Mouse (Mus musculus): ENCODE measurements around the gene Dot1l. TPM values are rescaled to one million over a fixed set of nuclear protein-coding genes. Genes with fewer than 3 reads are reported as not detected.

The Dot1l gene
- total RNA-seq, 1 experiment from 2014 or later, result 18.0 TPM

GRCm38 (mm10) chr10:80787517-80787916 is 32.5 kb downstream of the Dot1l start:
- ATAC-seq (ENCODE audit: extremely low read depth, insufficient number of reproducible peaks, low FRiP score, poor library complexity, severe bottlenecking), result no peak

DNA sequence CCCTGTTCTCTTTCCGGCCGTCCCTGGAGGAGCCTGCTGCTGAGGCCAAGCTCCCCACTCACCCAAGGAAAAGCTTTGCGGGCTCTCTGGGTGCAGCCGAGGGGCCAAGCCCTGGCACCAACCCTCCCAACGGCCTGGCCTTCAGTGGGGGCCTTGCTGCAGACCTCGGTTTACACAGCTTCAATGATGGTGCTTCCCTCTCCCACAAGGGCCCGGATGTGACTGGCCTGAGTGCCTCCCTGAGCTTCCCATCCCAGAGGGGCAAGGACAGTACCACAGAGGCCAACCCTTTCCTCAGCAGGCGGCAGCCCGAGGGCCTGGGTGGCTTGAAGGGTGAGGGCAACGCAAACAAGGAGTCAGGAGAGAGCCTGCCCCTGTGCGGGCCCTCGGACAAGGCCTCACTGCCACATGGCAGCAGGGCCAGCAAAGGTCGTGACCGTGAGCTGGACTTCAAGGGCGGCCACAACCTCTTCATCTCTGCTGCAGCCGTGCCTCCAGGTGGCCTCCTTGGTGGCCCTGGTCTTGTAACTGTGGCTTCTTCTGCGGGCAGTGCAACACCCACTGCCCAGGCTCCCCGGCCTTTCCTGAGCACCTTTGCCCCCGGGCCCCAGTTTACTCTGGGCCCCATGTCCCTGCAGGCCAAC is 35.9 kb downstream of the Dot1l start:
- no peak for ATAC-seq (ENCODE audit: extremely low read depth, insufficient number of reproducible peaks, low FRiP score, poor library complexity, severe bottlenecking)

DNA sequence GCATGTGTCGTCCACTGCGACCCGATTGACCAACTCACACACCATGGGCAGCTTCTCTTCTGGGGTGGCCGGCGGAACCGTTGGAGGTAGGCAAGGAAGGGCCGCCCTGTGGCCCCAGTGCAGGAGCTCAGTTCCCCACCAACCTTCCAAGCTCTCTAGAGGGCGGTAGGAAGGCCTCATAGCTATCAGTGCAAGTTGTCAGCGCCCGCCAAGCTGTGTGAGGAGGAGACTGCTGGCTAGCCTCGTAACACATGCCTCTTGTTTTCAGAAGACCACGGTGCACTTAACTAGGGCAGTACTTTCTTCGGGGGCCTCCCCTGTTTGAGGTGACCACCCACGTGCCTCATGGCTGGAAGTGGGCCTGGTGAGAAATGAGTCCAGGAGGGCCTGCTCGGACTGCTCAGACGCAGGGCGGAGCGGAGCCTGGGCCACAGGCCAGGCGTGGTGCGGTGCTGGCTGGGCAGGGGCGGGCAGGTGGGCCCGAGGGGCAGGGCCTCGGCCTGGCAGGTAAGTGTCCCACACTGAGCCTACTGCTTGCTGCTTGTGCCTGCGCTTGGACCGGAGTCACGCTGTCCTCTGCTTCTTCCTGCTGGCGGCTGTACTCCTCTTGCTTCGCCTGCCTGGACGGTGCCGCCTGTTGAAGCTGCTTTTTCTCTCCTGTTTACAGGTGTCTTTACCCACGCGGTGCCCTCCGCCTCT is 36.6 kb downstream of the Dot1l start:
- no peak for ATAC-seq (ENCODE audit: extremely low read depth, insufficient number of reproducible peaks, low FRiP score, poor library complexity, severe bottlenecking)

DNA sequence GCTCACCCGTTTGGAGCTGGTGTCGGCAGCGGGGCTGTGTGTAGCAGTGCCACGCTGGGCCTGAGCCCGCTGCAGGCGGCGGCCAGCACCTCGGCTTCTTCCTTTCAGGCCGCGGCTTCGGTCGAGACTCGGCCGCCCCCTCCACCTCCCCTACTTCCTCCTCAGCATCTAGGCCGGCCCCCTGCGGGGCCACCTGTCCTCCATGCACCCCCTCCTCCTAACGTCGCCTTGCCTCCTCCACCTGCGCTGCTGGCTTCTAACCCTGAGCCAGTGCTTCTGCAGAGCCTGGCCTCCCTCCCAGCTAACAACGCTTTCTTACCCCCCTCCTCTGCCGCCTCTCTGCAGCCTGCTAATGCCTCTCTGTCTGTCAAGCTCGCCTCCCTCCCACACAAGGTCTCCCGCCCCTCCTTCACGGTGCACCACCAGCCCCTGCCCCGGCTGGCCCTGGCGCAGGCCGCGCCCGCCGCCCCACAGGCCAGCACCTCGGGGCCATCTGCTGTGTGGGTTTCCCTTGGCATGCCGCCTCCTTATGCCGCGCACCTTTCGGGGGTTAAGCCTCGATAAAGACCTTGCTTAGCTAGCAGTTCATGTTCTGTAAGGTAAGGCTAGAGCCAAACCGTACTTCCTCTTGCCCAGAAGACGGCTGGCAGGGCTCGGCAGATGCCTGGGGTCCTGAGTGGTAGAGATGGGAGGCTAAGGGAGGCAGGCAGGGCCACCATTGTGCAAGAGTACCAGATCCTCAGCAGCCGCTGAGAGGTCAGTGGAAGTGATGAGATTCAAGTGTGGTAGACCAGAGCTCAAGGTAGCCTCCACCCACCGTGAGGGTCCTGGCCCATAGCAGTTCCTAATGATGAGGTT is 37.4 kb downstream of the Dot1l start:
- ATAC-seq (ENCODE audit: extremely low read depth, insufficient number of reproducible peaks, low FRiP score, poor library complexity, severe bottlenecking), result no peak

DNA sequence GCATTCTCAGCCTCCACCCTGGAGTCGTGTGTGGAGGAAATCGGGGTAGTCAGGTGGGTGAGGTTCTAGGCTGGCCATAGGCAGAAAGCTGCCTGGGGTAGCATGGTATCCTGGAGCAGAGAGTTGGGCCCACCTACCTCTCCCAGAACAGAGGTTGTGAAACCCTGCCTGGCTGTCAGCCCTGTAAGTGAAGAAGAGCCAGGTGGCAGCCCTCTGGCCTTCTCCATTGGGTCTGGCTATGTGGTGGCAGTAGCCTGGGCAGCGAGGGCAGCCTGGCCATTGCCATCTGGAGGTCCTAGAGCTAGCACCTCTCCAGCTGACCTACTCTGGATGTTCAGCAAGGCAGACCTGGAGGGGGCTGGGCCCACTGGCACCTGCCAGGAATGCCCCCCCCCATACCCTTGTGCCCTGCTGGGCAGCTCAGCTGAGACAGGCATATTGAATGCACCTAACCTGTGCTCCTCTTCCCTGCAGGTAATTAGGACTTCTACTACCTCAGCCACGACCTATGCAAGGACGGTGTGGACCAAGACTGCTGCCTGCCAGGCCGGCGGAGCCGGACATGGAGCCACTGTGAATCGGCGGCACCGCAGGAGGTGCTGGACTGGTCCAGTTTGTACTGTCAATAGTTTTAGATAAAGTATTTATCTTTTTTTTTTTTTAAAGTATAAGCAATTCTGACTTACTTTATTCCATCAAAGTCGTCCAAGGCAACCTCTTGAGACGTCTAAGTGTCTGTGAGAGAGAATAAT is 38.2 kb downstream of the Dot1l start:
- ATAC-seq (ENCODE audit: extremely low read depth, insufficient number of reproducible peaks, low FRiP score, poor library complexity, severe bottlenecking), result no peak

DNA sequence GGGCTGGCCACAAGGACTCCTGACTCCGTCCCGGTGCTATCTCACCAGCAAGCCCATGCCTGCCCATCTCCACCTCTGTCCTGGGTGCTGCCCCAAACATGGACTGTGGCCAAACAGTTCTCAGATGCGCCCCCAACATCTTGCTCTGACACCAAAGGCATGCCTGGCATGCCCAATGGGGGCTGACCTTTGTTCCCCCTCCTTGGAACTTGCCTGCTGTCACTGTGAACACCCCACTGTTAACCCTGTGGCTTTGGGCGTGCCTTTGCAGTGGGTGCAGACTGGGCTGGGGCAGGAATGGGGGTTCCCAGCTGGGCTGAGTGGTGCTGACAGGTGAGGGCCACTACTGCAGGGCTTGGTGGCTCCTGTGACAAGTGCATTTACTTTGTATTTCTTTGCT is 38.8 kb downstream of the Dot1l start:
- ATAC-seq (ENCODE audit: extremely low read depth, insufficient number of reproducible peaks, low FRiP score, poor library complexity, severe bottlenecking), result no peak

GRCm38 (mm10) chr10:80794750-80795149 is 39.7 kb downstream of the Dot1l start:
- ATAC-seq (ENCODE audit: extremely low read depth, insufficient number of reproducible peaks, low FRiP score, poor library complexity, severe bottlenecking), result no peak

GRCm38 (mm10) chr10:80796307-80796848 is 41.4 kb downstream of the Dot1l start:
- no peak for ATAC-seq (ENCODE audit: extremely low read depth, insufficient number of reproducible peaks, low FRiP score, poor library complexity, severe bottlenecking)

- peak; percentile 2; the same call in 1 of the 2 replicates for ATAC-seq (ENCODE audit: extremely low read depth, insufficient number of reproducible peaks, low FRiP score, poor library complexity, severe bottlenecking)
These were observed 42.5 kb downstream of the Dot1l start for GRCm38 (mm10) chr10:80797186-80798149.

DNA sequence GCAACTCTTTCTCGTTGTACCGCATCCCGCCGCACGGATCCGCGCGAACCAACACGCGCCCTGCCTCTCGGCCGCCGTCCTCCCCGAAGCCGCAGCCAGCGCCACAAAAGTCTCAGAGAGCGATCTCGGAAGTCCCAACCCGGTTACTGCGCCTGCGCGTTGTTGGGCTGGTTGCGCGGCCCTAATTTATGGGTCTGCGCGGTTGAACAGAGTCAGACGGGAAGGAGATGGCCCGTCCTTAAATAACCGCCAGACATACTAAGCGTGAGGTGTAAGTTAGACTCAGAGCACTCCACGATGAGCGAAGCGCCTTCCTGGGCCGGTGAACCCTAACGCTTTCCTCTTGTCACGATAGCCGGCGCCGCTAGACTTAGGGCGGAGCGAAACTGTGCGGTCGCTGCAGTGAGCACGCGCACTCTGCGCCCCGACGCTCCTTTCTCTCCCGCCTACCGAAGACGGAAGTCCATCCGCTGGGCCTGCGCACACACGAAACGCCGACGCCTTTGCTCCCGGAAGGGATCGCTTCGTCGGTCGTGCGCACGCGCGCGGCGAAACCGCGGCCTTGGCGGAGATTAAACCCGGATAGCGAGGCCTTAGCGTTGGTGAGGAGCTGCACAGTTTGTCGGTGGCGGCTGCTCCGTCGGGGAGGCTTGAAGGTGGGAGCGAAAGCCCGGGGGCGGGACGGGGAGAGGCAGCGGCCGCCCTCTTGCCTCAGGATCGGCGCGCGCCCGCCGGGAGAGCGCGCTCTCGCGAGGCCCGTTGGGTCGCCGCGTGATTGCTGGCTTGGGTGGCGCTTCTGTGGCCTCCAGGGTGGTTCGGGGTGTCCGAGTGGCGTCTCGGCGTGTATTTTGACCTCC is 43.4 kb downstream of the Dot1l start, which contains the start of the genes Sf3a2 and Plekhj1:
TSS of gene Sf3a2 (plus strand) at position 49 of the 857 bp plus-strand sequence.
TSS of gene Plekhj1 (minus strand) at position 477 of the 857 bp plus-strand sequence.
- ATAC-seq (ENCODE audit: extremely low read depth, insufficient number of reproducible peaks, low FRiP score, poor library complexity, severe bottlenecking), result peak; percentile 85

GRCm38 (mm10) chr10:80799070-80799566 is 44.1 kb downstream of the Dot1l start:
- no peak for ATAC-seq (ENCODE audit: extremely low read depth, insufficient number of reproducible peaks, low FRiP score, poor library complexity, severe bottlenecking)

- no peak for ATAC-seq (ENCODE audit: extremely low read depth, insufficient number of reproducible peaks, low FRiP score, poor library complexity, severe bottlenecking)
These were observed 47.4 kb downstream of the Dot1l start for GRCm38 (mm10) chr10:80802204-80802912.

GRCm38 (mm10) chr10:80802996-80803395 is 48.0 kb downstream of the Dot1l start:
- ATAC-seq (ENCODE audit: extremely low read depth, insufficient number of reproducible peaks, low FRiP score, poor library complexity, severe bottlenecking), result no peak

DNA sequence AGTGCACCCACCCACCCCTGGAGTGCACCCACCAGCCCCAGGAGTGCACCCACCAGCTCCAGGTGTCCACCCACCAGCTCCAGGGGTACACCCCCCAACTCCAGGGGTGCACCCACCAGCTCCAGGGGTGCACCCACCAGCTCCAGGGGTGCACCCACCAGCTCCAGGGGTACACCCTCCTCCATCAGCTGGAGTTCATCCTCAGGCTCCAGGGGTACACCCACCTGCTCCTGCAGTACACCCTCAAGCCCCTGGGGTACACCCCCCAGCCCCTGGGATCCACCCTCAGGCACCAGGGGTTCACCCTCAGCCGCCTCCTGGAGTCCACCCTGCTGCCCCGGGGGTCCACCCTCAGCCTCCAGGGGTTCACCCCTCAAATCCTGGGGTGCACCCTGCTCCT is 49.3 kb downstream of the Dot1l start:
- ATAC-seq (ENCODE audit: extremely low read depth, insufficient number of reproducible peaks, low FRiP score, poor library complexity, severe bottlenecking), result no peak

DNA sequence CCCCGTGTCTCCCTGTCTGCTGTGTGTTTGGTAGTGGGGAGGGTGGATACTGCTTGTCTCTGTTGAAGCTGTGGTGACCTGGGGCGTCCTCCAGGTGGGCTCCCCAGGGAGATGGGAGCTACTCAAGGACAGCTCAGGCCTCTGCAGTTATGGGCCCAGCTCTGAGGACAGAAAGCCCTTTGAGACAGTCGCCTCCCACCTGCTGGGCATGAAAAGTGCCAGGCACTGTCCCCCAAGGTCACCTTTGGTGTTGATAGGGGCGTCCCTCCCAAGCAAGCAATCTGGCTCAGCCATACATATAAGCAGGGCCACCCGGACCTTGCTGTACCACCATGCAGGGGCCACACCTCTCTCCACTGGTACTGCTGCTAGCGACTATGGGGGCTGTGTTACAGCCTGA is 49.9 kb downstream of the Dot1l start, which contains the start of gene Amh:
TSS of gene Amh (plus strand) at position 328 of the 400 bp plus-strand sequence.
- no peak for ATAC-seq (ENCODE audit: extremely low read depth, insufficient number of reproducible peaks, low FRiP score, poor library complexity, severe bottlenecking)

- no peak for ATAC-seq (ENCODE audit: extremely low read depth, insufficient number of reproducible peaks, low FRiP score, poor library complexity, severe bottlenecking)
These were observed 50.3 kb downstream of the Dot1l start for GRCm38 (mm10) chr10:80805322-80805721.
